Mouse (Mus musculus) midbrain, postnatal 0 days (tissue): ENCODE results near the gene Gm11937. TPM values are rescaled to one million over a fixed set of nuclear protein-coding genes. Genes with fewer than 3 reads are reported as not detected.
"Not testable (repeated sequence)": the region's sequence is repeated elsewhere in the genome, so short reads cannot be mapped to it uniquely, and the experiment has no call there.

Experiments
- ATAC-seq: fragments of 200-750 bp; cut with Nextera tagmentation; 2 replicates; pipeline ENCODE4 v1.8.0; 2017; ENCODE audit warnings: moderate number of reproducible peaks, mild to moderate bottlenecking, moderate TSS enrichment, moderate library complexity; ENCODE audit not compliant: low FRiP score
- DNase-seq: peaks from one replicate; pipeline ENCODE4 v3.0.0-alpha.2; 2015; ENCODE audit warnings: low spot score
- H3K27ac ChIP-seq: fragments of 300-500 bp; sonication (generic); 2 replicates; pipeline ENCODE4 v1.5.1; 2014; ENCODE audit warnings: low read depth, mild to moderate bottlenecking, low read length, mixed read lengths
- H3K27me3 ChIP-seq: fragments of 300-500 bp; sonication (generic); 2 replicates; pipeline ENCODE4 v1.6.1; 2014; ENCODE audit warnings: low read length, control low read depth, mixed read lengths; ENCODE audit not compliant: insufficient read depth
- H3K36me3 ChIP-seq: fragments of 300-500 bp; sonication (generic); 2 replicates; pipeline ENCODE4 v1.6.1; 2014; ENCODE audit warnings: low read length, control low read depth, mixed read lengths; ENCODE audit not compliant: insufficient read depth
- H3K4me1 ChIP-seq: fragments of 300-500 bp; sonication (generic); 2 replicates; pipeline ENCODE4 v1.6.1; 2014; ENCODE audit warnings: mild to moderate bottlenecking, control low read depth, antibody characterized with exemption, low read length, mixed read lengths; ENCODE audit not compliant: insufficient read depth
- H3K4me2 ChIP-seq: fragments of 300-500 bp; sonication (generic); 2 replicates; pipeline ENCODE4 v1.6.1; 2014; ENCODE audit warnings: low read depth, mild to moderate bottlenecking, low read length, mixed read lengths; ENCODE audit not compliant: poor library complexity, severe bottlenecking
- H3K4me3 ChIP-seq: fragments of 300-500 bp; sonication (generic); 2 replicates; pipeline ENCODE4 v1.5.1; 2014; ENCODE audit warnings: low read depth, mild to moderate bottlenecking, low read length, moderate library complexity
- H3K9ac ChIP-seq: fragments of 300-500 bp; sonication (generic); replicated peaks from 2 replicates; pipeline ENCODE4 v1.6.1; 2014; ENCODE audit warnings: mild to moderate bottlenecking, low read length, moderate library complexity, mixed read lengths; ENCODE audit not compliant: poor library complexity, severe bottlenecking
- H3K9me3 ChIP-seq: fragments of 300-500 bp; sonication (generic); 2 replicates; pipeline ENCODE4 v1.6.1; 2016; ENCODE audit warnings: low read length, control low read depth
- CTCF ChIP-seq: IDR thresholded peaks from 2 replicates; pipeline ENCODE4 v1.5.1; 2016; ENCODE audit warnings: antibody characterized with exemption, mild to moderate bottlenecking
- WGBS: fragments of 180-500 bp; shearing (Covaris S2); extraction: QIAGEN DNeasy Blood & Tissue Kit; methylation state at CpG from one replicate; pipeline ENCODE4 v1.1.7; 2014; 5-methylcytosine and 5-hydroxymethylcytosine counted together
- polyA plus RNA-seq: library from polyadenylated mRNA; unstranded; fragments of >200 nt; fragmentation: Nextera tagmentation; extraction: Ambion mirVana; gene quantifications from 2 replicates; pipeline ENCODE4 v1.2.1, GENCODE M21; 2015
- total RNA-seq: library from RNA; depleted of rRNA; stranded (reverse); fragments of >200 nt; gene quantifications from 2 replicates; pipeline ENCODE4 v1.2.3, GENCODE M21; 2014; rRNA removed

Gene Gm11937
- total RNA-seq (not detected in 2 replicates), polyA plus RNA-seq (not detected in 2 replicates)

GRCm38 (mm10) chr11:99610089-99610488 lies at the start of gene Gm11937:
Gene Gm11937 (minus strand): TSS chr11:99610189.
- not testable (repeated sequence) for H3K4me3 ChIP-seq, H3K4me1 ChIP-seq, DNase-seq, H3K27me3 ChIP-seq, ATAC-seq, H3K4me2 ChIP-seq, H3K36me3 ChIP-seq, H3K9me3 ChIP-seq, H3K9ac ChIP-seq, H3K27ac ChIP-seq
- 60% methylated on average over 1 of the region's 2 CpGs for WGBS

GRCm38 (mm10) chr11:99659256-99659655 lies 49.3 kb upstream of the Gm11937 start:
- Histone ChIP-seq H3K4me2 (no peak overlapping the region), H3K27ac (no peak overlapping the region), H3K9ac (no peak overlapping the region), H3K9me3 (no peaks in the 10 kb centered on the region), H3K27me3 (no peaks in the 10 kb centered on the region), H3K4me3 (no peak overlapping the region), H3K36me3 (no peaks in the 10 kb centered on the region), H3K4me1 (no peaks in the 10 kb centered on the region)
- 92% methylated on average over 4 of the region's 4 CpGs for WGBS
- TF ChIP-seq CTCF: no peak
- no peak for ATAC-seq
- no peak for DNase-seq

DNA sequence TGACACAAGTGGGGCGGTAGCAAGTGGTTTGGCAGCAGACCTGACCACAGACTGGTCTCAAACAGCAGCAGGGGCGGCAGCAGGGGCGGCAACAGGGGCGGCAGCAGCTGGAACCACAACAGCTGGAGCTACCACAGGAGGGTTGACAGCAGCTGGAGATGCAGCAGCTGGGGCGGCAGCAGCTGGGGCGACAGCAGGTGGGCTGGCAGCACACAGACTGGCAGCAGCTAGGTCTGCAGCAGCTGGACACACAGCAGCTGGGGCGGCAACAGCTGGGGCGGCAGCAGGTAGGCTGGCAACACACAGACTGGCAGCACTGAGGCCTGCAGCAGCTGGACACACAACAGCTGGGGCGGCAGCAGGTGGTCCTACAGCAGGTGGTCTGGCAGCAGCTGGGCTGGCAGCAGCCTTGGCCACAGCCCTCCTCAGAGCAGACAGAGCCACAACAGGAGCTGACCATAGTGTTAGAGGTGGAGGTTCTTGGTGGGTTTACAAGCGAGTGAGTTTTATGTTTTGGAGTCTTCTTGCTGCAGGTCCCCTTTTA lies 48.5 kb upstream of the Gm11937 start, which contains the start of gene Gm11563:
TSS of gene Gm11563 (minus strand) at position 494 of the 544 bp plus-strand sequence.
- not testable (repeated sequence) for H3K27me3 ChIP-seq, H3K4me3 ChIP-seq, H3K27ac ChIP-seq, H3K9me3 ChIP-seq, DNase-seq, ATAC-seq, H3K4me2 ChIP-seq, H3K9ac ChIP-seq, H3K36me3 ChIP-seq, H3K4me1 ChIP-seq
- 67% methylated on average over 10 of the region's 10 CpGs for WGBS

- Histone ChIP-seq H3K4me1 (no peaks in the 10 kb centered on the region), H3K27me3 (no peaks in the 10 kb centered on the region), H3K36me3 (no peaks in the 10 kb centered on the region), H3K27ac (no peak overlapping the region), H3K4me2 (no peak overlapping the region), H3K4me3 (no peak overlapping the region), H3K9me3 (no peaks in the 10 kb centered on the region), H3K9ac (no peak overlapping the region)
- no peak for ATAC-seq
- TF ChIP-seq CTCF: no peak
- DNase-seq: no peak
- 48% methylated on average over 5 of the region's 5 CpGs for WGBS
These were observed 47.1 kb upstream of the Gm11937 start for GRCm38 (mm10) chr11:99657051-99657450.

DNA sequence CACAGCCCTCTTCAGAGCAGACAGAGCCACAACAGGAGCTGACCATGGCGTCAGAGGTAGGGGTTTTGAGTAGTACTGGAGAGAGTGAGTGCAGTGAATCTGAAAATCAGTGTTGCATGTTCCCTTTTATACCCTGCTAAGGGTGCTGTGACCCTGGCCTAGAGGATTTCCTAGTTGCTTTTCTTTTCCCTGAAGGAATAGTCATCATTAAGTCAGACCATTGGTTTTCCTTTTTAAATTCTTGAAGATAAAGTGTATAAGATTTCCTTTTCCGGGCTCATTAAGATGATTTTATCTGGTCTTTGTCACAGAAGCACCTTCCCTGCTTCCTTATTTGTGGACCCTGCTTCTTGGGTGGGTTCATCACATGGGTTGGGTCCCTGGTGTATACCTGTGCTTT lies 40.1 kb upstream of the Gm11937 start, which contains the start of gene Gm11555:
TSS of gene Gm11555 (minus strand) at position 101 of the 400 bp plus-strand sequence.
- Histone ChIP-seq H3K9me3 (no peaks in the 10 kb centered on the region), H3K4me1 (no peaks in the 10 kb centered on the region), H3K27me3 (no peaks in the 10 kb centered on the region), H3K9ac (no peak within 1 kb of the TSS), H3K27ac (no peak within 1 kb of the TSS), H3K4me2 (no peak within 1 kb of the TSS), H3K36me3 (no peaks in the 10 kb centered on the region), H3K4me3 (no peak within 1 kb of the TSS)
- no peak for TF ChIP-seq CTCF
- WGBS: 88% methylated on average over 2 of the region's 2 CpGs
- ATAC-seq (no peak), DNase-seq (no peak)

- ATAC-seq: no peak
- Histone ChIP-seq H3K4me2 (no peak overlapping the region), H3K4me1 (no peaks in the 10 kb centered on the region), H3K36me3 (no peaks in the 10 kb centered on the region), H3K9me3 (no peaks in the 10 kb centered on the region), H3K27ac (no peak overlapping the region), H3K9ac (no peak overlapping the region), H3K27me3 (no peaks in the 10 kb centered on the region), H3K4me3 (no peak overlapping the region)
- DNase-seq: no peak
- TF ChIP-seq CTCF: no peak
- 91% methylated on average over 15 of the region's 15 CpGs for whole genome bisulfite sequencing
These were observed 36.5 kb upstream of the Gm11937 start for GRCm38 (mm10) chr11:99646444-99646843.
